Mouse (Mus musculus) neural tube, embryonic 15.5 days (tissue): ENCODE results near the gene Gtf2h4. TPM values are rescaled to one million over a fixed set of nuclear protein-coding genes. Genes with fewer than 3 reads are reported as not detected.

Source experiments
- ATAC-seq: fragments of 200-750 bp; cut with Nextera tagmentation; 2 replicates; pipeline ENCODE4 v1.8.0; 2017; ENCODE audit warnings: mild to moderate bottlenecking, moderate TSS enrichment, moderate library complexity; ENCODE audit not compliant: low FRiP score
- H3K27ac ChIP-seq: fragments of 300-500 bp; sonication (generic); replicated peaks from 2 replicates; pipeline ENCODE4 v1.5.1; 2015; ENCODE audit warnings: mild to moderate bottlenecking, inconsistent platforms
- H3K27me3 ChIP-seq: fragments of 300-500 bp; sonication (generic); replicated peaks from 2 replicates; pipeline ENCODE4 v1.6.1; 2015; ENCODE audit warnings: inconsistent platforms
- H3K36me3 ChIP-seq: fragments of 300-500 bp; sonication (generic); 2 replicates; pipeline ENCODE4 v1.6.1; 2015; ENCODE audit warnings: inconsistent platforms
- H3K4me1 ChIP-seq: fragments of 300-500 bp; sonication (generic); 2 replicates; pipeline ENCODE4 v1.6.1; 2015; ENCODE audit warnings: inconsistent platforms
- H3K4me2 ChIP-seq: fragments of 300-500 bp; sonication (generic); 2 replicates; pipeline ENCODE4 v1.6.1; 2015; ENCODE audit warnings: inconsistent platforms, mild to moderate bottlenecking, moderate library complexity
- H3K4me3 ChIP-seq: fragments of 300-500 bp; sonication (generic); replicated peaks from 2 replicates; pipeline ENCODE4 v1.5.1; 2015; ENCODE audit warnings: mild to moderate bottlenecking, inconsistent platforms
- H3K9ac ChIP-seq: fragments of 300-500 bp; sonication (generic); replicated peaks from 2 replicates; pipeline ENCODE4 v1.6.1; 2015; ENCODE audit warnings: mild to moderate bottlenecking, inconsistent platforms
- H3K9me3 ChIP-seq: fragments of 300-500 bp; sonication (generic); replicated peaks from 2 replicates; pipeline ENCODE4 v1.6.1; 2016; ENCODE audit warnings: inconsistent platforms
- WGBS: fragments of 180-500 bp; shearing (Covaris S2); methylation state at CpG from one replicate; pipeline ENCODE4 v1.1.7; 2015; ENCODE audit warnings: mixed read lengths; 5-methylcytosine and 5-hydroxymethylcytosine counted together
- polyA plus RNA-seq: library from polyadenylated mRNA; unstranded; fragments of >200 nt; fragmentation: Nextera tagmentation; extraction: Ambion mirVana; gene quantifications from 2 replicates; pipeline ENCODE4 v1.2.1, GENCODE M21; 2015

Gtf2h4 gene
- polyA plus RNA-seq: 24.1 and 30.7 TPM in 2 replicates

DNA sequence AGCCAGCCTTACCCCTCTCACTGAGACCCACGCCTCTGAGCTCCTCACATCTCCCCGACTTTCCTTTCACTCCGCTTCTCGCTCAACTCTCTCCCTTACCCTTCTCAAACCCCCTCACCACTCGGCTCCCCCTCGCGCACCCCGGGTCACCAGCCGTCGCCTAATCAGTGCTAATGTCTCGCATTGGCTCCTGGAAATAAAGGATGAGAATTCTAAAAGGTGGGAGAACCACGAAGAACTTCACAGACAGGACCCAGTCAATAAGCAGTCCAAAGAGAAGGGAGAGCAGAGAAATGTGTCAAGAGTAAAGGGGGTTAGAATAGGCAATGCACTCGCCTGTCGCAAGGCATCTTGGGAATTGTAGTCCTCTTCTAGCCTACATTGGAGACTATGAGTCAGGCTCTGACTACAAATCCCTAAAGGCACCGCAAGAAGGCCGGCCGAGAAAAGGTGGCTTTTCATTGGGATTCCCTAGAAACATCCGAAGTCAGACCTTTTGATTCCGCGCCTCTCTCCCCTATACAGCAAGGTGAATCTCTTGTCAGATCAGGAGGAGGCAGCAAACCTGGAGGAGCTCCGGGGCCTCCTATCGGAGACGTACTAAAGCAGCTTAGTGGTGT lies at the start of gene Gtf2h4:
Gtf2h4 (minus strand) TSS at position 324 of the 620 bp plus-strand sequence.
- 2% methylated on average over 23 of the region's 23 CpGs for WGBS
- Histone ChIP-seq H3K27me3 (no peaks in the 10 kb centered on the region), H3K27ac (no peak within 1 kb of the TSS), H3K36me3 (no peaks in the 10 kb centered on the region), H3K9ac (peak within 1 kb of the TSS; percentile 89), H3K4me3 (peak within 1 kb of the TSS; percentile 68), H3K9me3 (no peaks in the 10 kb centered on the region), H3K4me2 (peak within 1 kb of the TSS; percentile 88), H3K4me1 (peaks cover 12% of the 10 kb centered on the region)
- ATAC-seq: peak; percentile 95

- WGBS: 67% methylated on average over 8 of the region's 8 CpGs
- H3K27me3 ChIP-seq: no peaks in the 10 kb centered on the region
- peaks cover 14% of the 10 kb centered on the region for H3K4me1 ChIP-seq
- H3K9me3 ChIP-seq: no peaks in the 10 kb centered on the region
- H3K9ac ChIP-seq: no peak overlapping the region
- no peak for ATAC-seq
- H3K4me3 ChIP-seq: no peak overlapping the region
- H3K27ac ChIP-seq: no peak overlapping the region
- H3K36me3 ChIP-seq: no peaks in the 10 kb centered on the region
- H3K4me2 ChIP-seq: no peak overlapping the region
Observed at GRCm38 (mm10) chr17:35721676-35722075, 48.1 kb upstream of the Gtf2h4 start.

GRCm38 (mm10) chr17:35720340-35720727 lies 46.8 kb upstream of the Gtf2h4 start:
- no peak overlapping the region for H3K27ac ChIP-seq
- H3K4me2 ChIP-seq: peak overlapping the region; percentile 25
- no peaks in the 10 kb centered on the region for H3K36me3 ChIP-seq
- 14% methylated on average over 11 of the region's 11 CpGs for WGBS
- peaks cover 8% of the 10 kb centered on the region; the same call in 1 of the 2 replicates for H3K4me1 ChIP-seq
- H3K4me3 ChIP-seq: no peak overlapping the region
- no peak overlapping the region for H3K9ac ChIP-seq
- ATAC-seq: peak; percentile 28; the same call in 1 of the 2 replicates
- H3K9me3 ChIP-seq: no peaks in the 10 kb centered on the region
- no peaks in the 10 kb centered on the region for H3K27me3 ChIP-seq

GRCm38 (mm10) chr17:35719616-35720339 lies 46.2 kb upstream of the Gtf2h4 start:
- H3K4me3 ChIP-seq: no peak overlapping the region
- no peak overlapping the region for H3K27ac ChIP-seq
- no peak overlapping the region for H3K4me2 ChIP-seq
- WGBS: 68% methylated on average over 9 of the region's 9 CpGs
- 0 out of 2 replicates have a peak, but pooled peaks cover 6% of the 10 kb centered on the region for H3K4me1 ChIP-seq
- ATAC-seq: no peak
- no peak overlapping the region for H3K9ac ChIP-seq
- H3K27me3 ChIP-seq: no peaks in the 10 kb centered on the region
- no peaks in the 10 kb centered on the region for H3K9me3 ChIP-seq
- no peaks in the 10 kb centered on the region for H3K36me3 ChIP-seq

GRCm38 (mm10) chr17:35717080-35717479 lies 43.5 kb upstream of the Gtf2h4 start:
- WGBS: 88% methylated on average over 6 of the region's 6 CpGs
- no peak overlapping the region for H3K27ac ChIP-seq
- no peak overlapping the region for H3K9ac ChIP-seq
- H3K4me1 ChIP-seq: 0 out of 2 replicates have a peak, but pooled peaks cover 6% of the 10 kb centered on the region
- H3K4me3 ChIP-seq: no peak overlapping the region
- no peak overlapping the region for H3K4me2 ChIP-seq
- no peak for ATAC-seq
- H3K27me3 ChIP-seq: no peaks in the 10 kb centered on the region
- no peaks in the 10 kb centered on the region for H3K9me3 ChIP-seq
- H3K36me3 ChIP-seq: no peaks in the 10 kb centered on the region

DNA sequence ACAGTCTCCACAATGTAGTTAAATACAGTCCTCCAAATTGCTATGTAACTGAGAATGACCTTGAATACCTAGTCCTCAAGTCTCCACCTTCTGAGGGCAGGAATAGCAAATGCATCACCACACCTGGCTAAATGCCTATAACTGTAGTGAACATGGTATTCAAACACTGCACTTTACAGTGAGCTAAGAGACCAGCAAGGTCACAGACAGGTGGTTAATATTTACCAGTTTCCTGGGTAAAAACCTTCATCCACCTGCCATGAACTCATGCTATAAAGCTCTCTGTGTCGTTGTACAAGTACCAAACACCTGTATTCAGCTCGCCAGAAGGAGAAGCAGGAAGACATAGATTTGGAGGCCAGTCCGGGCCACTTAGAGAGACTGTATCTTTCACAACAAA lies 42.6 kb upstream of the Gtf2h4 start:
- Histone ChIP-seq H3K4me2 (no peak overlapping the region), H3K36me3 (no peaks in the 10 kb centered on the region), H3K9ac (no peak overlapping the region), H3K4me1 (0 out of 2 replicates have a peak, but pooled peaks cover 6% of the 10 kb centered on the region), H3K4me3 (no peak overlapping the region), H3K27me3 (no peaks in the 10 kb centered on the region), H3K27ac (no peak overlapping the region), H3K9me3 (no peaks in the 10 kb centered on the region)
- 88% methylated on average over 3 of the region's 3 CpGs for WGBS
- no peak for ATAC-seq

DNA sequence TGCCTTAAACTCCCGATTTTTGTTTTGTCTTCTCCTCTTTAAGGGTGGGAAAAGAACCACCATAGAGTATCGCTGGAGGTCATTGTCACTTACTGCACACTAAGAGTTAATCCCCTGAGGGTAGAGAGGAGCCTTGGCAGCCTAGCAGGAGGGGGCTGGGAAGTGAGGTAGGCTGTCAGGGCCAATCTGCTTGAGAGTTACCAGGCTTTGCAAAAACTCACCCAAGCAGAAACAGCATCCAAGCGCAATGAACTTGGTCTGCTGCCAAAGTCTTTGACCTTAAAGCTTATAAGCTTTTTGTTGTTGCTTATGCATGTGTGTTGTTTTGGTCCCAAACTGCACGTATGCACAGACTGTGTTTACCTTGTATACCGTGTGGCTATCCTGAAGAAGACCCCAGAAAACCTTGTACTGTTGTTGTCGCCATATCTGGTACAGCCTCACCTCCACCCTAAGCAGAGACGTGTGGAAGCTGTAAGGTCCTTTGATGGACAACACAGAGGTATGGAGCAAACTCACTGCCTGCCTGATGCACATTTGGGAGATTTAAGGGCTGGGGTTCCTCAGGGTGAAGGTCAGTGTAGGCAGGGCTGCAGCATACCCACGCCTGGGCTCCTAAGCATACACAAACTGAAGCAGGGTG lies 37.3 kb upstream of the Gtf2h4 start:
- 0 out of 2 replicates have a peak, but pooled peaks cover 5% of the 10 kb centered on the region for H3K4me1 ChIP-seq
- no peak overlapping the region for H3K4me3 ChIP-seq
- WGBS: 25% methylated on average over 8 of the region's 8 CpGs
- ATAC-seq: no peak
- H3K4me2 ChIP-seq: no peak overlapping the region
- H3K27me3 ChIP-seq: no peaks in the 10 kb centered on the region
- no peak overlapping the region for H3K9ac ChIP-seq
- H3K27ac ChIP-seq: no peak overlapping the region
- H3K36me3 ChIP-seq: no peaks in the 10 kb centered on the region
- H3K9me3 ChIP-seq: no peaks in the 10 kb centered on the region

DNA sequence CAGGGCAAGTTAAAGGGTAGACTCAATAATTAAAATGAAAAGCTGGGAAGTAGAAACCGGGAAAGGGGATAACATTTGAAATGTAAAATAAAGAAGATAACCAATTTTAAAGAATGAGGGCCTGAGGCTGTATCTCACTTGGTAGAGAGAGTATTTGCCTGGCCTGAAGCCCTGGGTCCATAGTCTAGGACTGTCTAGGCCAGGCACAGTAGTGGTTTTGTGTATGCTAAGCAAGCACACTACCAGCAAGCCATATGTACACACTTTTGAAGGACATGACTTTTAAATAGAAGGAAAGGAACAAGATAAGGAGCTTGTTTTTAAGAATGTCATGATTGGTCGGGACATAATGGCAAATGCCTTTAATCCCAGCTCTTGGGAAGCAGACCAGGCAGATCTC lies 35.1 kb upstream of the Gtf2h4 start:
- no peaks in the 10 kb centered on the region for H3K27me3 ChIP-seq
- WGBS: 76% methylated on average over 2 of the region's 2 CpGs
- no peak overlapping the region for H3K4me3 ChIP-seq
- H3K4me2 ChIP-seq: no peak overlapping the region
- no peak overlapping the region for H3K27ac ChIP-seq
- ATAC-seq: no peak
- no peak overlapping the region for H3K9ac ChIP-seq
- no peaks in the 10 kb centered on the region for H3K9me3 ChIP-seq
- peaks cover 22% of the 10 kb centered on the region for H3K4me1 ChIP-seq
- no peaks in the 10 kb centered on the region for H3K36me3 ChIP-seq

GRCm38 (mm10) chr17:35707929-35708328 lies 34.4 kb upstream of the Gtf2h4 start:
- H3K4me2 ChIP-seq: no peak overlapping the region
- no peak overlapping the region for H3K9ac ChIP-seq
- no peak for ATAC-seq
- peaks cover 26% of the 10 kb centered on the region for H3K4me1 ChIP-seq
- no peaks in the 10 kb centered on the region for H3K27me3 ChIP-seq
- no peaks in the 10 kb centered on the region for H3K9me3 ChIP-seq
- no peaks in the 10 kb centered on the region for H3K36me3 ChIP-seq
- WGBS: 50% methylated on average over 7 of the region's 7 CpGs
- H3K4me3 ChIP-seq: no peak overlapping the region
- no peak overlapping the region for H3K27ac ChIP-seq

- no peak overlapping the region for H3K9ac ChIP-seq
- no peaks in the 10 kb centered on the region for H3K9me3 ChIP-seq
- no peak overlapping the region for H3K4me3 ChIP-seq
- WGBS: 23% methylated on average over 4 of the region's 4 CpGs
- H3K4me1 ChIP-seq: peaks cover 45% of the 10 kb centered on the region
- no peak overlapping the region for H3K4me2 ChIP-seq
- no peak for ATAC-seq
- 0 out of 2 replicates have a peak overlapping the region, but pooled peaks have one; percentile 91 for H3K27ac ChIP-seq
- H3K36me3 ChIP-seq: no peaks in the 10 kb centered on the region
- no peaks in the 10 kb centered on the region for H3K27me3 ChIP-seq
Observed at GRCm38 (mm10) chr17:35705836-35706235, 32.3 kb upstream of the Gtf2h4 start.

DNA sequence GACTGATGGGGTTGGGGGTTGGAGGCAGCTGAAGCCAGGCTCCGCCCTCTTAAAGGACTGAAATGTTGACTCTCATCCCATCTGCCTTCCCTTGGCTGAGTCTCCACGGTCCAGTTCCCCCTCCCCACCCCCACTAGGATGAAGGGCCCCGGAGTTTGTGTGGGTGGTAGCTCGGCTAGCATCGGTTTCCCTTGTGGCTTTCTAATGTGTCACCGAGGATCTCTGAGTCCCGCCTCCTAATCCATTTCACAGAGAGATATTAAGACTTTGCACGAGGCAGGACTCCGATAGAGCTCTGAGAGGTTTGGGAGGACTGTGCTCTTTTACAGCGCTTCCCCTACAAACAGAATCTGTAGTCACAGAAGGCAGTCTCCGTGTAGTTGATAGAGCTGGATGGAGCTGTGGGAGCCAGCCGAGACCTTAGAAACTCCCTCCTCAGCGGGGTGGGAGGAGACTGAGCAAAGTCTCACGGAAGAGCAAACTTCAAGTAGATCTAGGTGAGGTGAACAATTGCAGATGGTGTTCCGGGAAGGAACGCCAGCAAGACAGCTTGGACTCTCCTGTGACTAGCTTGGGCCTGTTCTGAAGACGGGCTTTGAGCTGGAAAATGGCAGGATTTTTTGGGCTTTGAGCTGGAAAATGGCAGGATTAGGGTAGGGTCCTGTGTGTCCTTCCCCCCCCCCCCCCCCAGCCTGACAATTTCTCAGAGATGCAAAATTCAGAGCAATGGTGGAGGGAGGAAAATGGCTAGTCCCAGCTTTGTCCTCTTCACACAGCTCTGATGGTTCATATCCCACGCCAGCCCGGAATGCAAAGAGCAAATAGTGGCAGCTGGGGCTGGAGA lies 31.3 kb upstream of the Gtf2h4 start, which contains the start of gene Ddr1:
Ddr1 (minus strand) TSS at position 1 of the 844 bp plus-strand sequence.
- Histone ChIP-seq H3K4me2 (peak within 1 kb of the TSS; percentile 83), H3K27me3 (no peaks in the 10 kb centered on the region), H3K4me3 (peak within 1 kb of the TSS; percentile 68), H3K27ac (peak within 1 kb of the TSS; percentile 91), H3K36me3 (no peaks in the 10 kb centered on the region), H3K9me3 (no peaks in the 10 kb centered on the region), H3K9ac (peak within 1 kb of the TSS; percentile 57), H3K4me1 (peaks cover 45% of the 10 kb centered on the region)
- 5% methylated on average over 19 of the region's 19 CpGs for WGBS
- ATAC-seq: peak; percentile 40; the same call in 1 of the 2 replicates
